Mouse (Mus musculus) limb, embryonic 11.5 days (tissue): ENCODE results near the gene Ube2d3. TPM values are rescaled to one million over a fixed set of nuclear protein-coding genes. Genes with fewer than 3 reads are reported as not detected.

Source experiments
- ATAC-seq: fragments of 200-750 bp; cut with Nextera tagmentation; 2 replicates; pipeline ENCODE4 v1.8.0; 2017; ENCODE audit warnings: low read depth; ENCODE audit not compliant: insufficient number of reproducible peaks, low FRiP score, low TSS enrichment
- DNase-seq: peaks from one replicate; pipeline ENCODE4 v3.0.0-alpha.2; 2015; ENCODE audit warnings: low spot score
- H3K27ac ChIP-seq: fragments of 300-500 bp; sonication (generic); replicated peaks from 2 replicates; pipeline ENCODE4 v1.5.1; 2014; ENCODE audit warnings: low read depth, mild to moderate bottlenecking, low read length
- H3K27me3 ChIP-seq: fragments of 300-500 bp; sonication (generic); 2 replicates; pipeline ENCODE4 v1.6.1; 2014; ENCODE audit warnings: mild to moderate bottlenecking, low read length, mixed read lengths; ENCODE audit not compliant: control insufficient read depth, insufficient read depth
- H3K36me3 ChIP-seq: fragments of 300-500 bp; sonication (generic); 2 replicates; pipeline ENCODE4 v1.6.1; 2014; ENCODE audit warnings: mild to moderate bottlenecking, low read length, moderate library complexity, mixed read lengths; ENCODE audit not compliant: control insufficient read depth, insufficient read depth
- H3K4me1 ChIP-seq: fragments of 300-500 bp; sonication (generic); 2 replicates; pipeline ENCODE4 v1.6.1; 2014; ENCODE audit warnings: low read length, mixed read lengths; ENCODE audit not compliant: control insufficient read depth, insufficient read depth
- H3K4me2 ChIP-seq: fragments of 300-500 bp; sonication (generic); 2 replicates; pipeline ENCODE4 v1.6.1; 2014; ENCODE audit warnings: low read depth, mild to moderate bottlenecking, moderate library complexity; ENCODE audit not compliant: severe bottlenecking
- H3K4me3 ChIP-seq: fragments of 300-500 bp; sonication (generic); 2 replicates; pipeline ENCODE4 v1.5.1; 2014; ENCODE audit warnings: low read depth, low read length
- H3K9ac ChIP-seq: fragments of 300-500 bp; sonication (generic); 2 replicates; pipeline ENCODE4 v1.6.1; 2014; ENCODE audit warnings: mild to moderate bottlenecking, low read length
- H3K9me3 ChIP-seq: fragments of 300-500 bp; sonication (generic); 2 replicates; pipeline ENCODE4 v1.6.1; 2016; ENCODE audit warnings: low read length; ENCODE audit not compliant: control insufficient read depth
- WGBS: fragments of 180-500 bp; shearing (Covaris S2); extraction: QIAGEN DNeasy Blood & Tissue Kit; methylation state at CpG from one replicate; pipeline ENCODE4 v1.1.7; 2014; 5-methylcytosine and 5-hydroxymethylcytosine counted together
- polyA plus RNA-seq: library from polyadenylated mRNA; unstranded; fragments of >200 nt; fragmentation: Nextera tagmentation; extraction: Ambion mirVana; gene quantifications from 2 replicates; pipeline ENCODE4 v1.2.1, GENCODE M21; 2014

Gene Ube2d3
- polyA plus RNA-seq, 1 experiment from 2014 or later: 639 TPM

DNA sequence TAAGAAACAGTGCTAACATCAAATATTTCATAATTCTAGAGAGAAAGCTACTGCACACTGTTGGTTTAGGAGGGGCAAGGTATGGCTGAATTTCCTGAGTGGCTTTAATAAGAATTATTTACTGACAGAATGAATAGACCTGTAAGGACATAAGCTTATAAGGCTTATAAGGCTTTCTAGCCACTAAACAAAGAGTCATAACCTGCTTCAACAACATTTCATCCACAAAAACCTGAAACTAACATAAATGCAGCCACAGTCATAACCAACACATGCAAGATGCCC lies 16.7 kb upstream of the Ube2d3 start:
- DNase-seq (no peak), ATAC-seq (no peak)
- Histone ChIP-seq H3K4me1 (peaks cover 4% of the 10 kb centered on the region; the same call in 1 of the 2 replicates), H3K4me2 (no peak overlapping the region), H3K27me3 (no peaks in the 10 kb centered on the region), H3K36me3 (peaks cover 2% of the 10 kb centered on the region; the same call in 1 of the 2 replicates), H3K9ac (no peak overlapping the region), H3K27ac (no peak overlapping the region), H3K9me3 (no peaks in the 10 kb centered on the region), H3K4me3 (no peak overlapping the region)

DNA sequence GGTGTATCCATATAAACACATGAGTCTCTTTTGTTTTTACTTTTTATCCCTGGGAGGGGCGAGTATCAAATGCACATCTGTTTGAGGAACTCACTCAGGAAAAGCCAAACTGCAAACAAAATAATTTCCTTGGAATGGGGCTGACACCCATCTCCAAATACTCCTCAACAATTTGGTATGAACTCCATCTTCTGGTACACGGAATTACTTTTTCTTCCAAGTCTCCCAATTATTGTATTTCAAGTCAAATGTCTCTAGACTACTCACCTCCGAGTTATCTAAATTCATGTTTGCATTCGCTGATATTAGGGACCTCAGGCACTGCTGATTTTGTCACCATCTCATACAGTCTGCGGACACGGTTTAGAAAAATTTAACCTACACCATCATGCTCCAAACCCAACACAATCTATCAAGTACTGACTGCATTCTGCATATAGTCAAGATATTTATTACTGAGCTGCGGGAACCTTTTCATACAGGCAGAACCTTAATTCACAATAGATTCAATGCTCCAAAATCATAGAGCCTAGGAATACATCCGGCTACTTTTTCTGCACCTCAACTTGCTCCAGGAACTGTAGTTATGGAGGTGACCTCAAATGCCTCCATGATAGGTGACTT lies 15.6 kb upstream of the Ube2d3 start:
- WGBS: 34% methylated on average over 8 of the region's 8 CpGs
- Histone ChIP-seq H3K9me3 (no peaks in the 10 kb centered on the region), H3K27ac (peak overlapping the region; percentile 83), H3K4me2 (peak overlapping the region; percentile 67), H3K36me3 (no peaks in the 10 kb centered on the region), H3K4me1 (peaks cover 4% of the 10 kb centered on the region; the same call in 1 of the 2 replicates), H3K4me3 (peak overlapping the region; percentile 72), H3K27me3 (no peaks in the 10 kb centered on the region), H3K9ac (peak overlapping the region; percentile 85)
- ATAC-seq (no peak), DNase-seq (no peak)

DNA sequence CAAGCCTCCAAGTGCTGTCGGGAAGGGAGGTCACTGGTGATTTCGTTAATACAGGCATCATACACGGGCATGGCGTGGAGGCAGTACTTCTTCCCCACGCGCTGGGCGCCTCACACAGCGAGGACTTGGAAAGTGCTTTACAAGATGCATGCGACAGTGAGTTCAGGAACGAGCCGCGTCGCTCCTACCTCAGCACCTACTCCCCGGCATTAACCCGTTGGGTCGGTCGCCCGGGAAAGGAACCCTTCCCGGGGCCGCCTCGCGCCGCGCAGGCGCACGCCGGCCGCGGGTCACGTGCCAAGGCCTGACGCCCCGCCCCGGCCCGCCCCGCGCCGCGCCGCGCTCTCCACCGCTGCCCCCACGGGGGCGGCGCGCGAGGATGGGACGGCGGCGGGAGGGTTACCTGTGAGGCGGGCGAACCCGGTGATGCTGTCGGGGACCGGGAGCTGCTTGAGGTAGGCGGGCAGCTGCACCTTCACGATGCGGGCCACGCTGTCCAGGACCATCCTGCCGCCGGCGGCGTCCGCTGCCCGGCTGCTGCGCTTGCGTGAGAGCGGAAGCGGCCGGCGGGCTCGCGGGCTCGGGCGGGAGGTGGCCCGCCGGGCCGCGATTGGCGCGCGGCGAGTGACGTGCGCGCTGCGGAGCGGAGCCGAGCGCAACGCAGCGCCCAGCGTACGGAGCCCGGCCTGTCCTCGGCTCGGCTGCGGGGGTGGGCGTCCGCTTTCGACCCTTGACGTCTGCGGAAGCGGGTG lies 14.9 kb upstream of the Ube2d3 start:
- peak overlapping the region; percentile 83 for H3K27ac ChIP-seq
- no peaks in the 10 kb centered on the region for H3K27me3 ChIP-seq
- no peaks in the 10 kb centered on the region for H3K9me3 ChIP-seq
- ATAC-seq (peak; percentile 96), DNase-seq (peak; percentile 87)
- peak overlapping the region; percentile 72 for H3K4me3 ChIP-seq
- H3K36me3 ChIP-seq: no peaks in the 10 kb centered on the region
- peaks cover 4% of the 10 kb centered on the region; the same call in 1 of the 2 replicates for H3K4me1 ChIP-seq
- peak overlapping the region; percentile 67 for H3K4me2 ChIP-seq
- WGBS: under 1% methylated on average over 83 of the region's 103 CpGs
- H3K9ac ChIP-seq: peak overlapping the region; percentile 85

DNA sequence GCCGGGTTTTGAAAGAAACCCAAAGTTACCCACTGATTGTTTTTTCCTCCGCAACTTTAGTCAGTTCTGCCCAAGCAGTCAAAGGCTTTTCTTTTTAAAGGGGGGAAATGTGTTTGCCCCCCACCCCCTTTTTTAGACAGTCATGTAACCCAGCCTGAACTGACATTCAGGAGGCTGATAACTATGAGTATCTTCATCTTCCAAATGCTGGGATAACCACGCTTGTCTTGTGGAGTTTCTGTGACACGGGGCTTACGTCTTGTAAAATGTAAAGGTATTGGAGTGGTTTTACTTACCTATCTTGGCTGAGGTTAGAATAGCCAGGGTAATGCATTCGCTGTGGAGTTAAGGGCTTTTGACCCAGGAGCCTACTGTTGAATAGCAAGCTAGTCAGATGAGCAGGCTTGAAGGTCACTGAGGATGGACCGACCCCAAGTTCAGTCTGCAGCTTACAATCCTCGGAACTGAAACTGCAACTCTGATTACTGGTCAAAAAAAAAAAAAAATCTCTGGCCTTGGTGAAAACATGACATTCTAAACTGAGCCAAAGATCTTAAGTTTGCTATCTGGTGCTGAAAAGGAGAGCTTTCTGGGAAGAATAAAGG lies 14.2 kb upstream of the Ube2d3 start, which contains the start of gene Cisd2:
Gene Cisd2 (minus strand): TSS at position 318 of the 605 bp plus-strand sequence.
- Histone ChIP-seq H3K9ac (peak within 1 kb of the TSS; percentile 85), H3K9me3 (no peaks in the 10 kb centered on the region), H3K27me3 (no peaks in the 10 kb centered on the region), H3K4me3 (peak within 1 kb of the TSS; percentile 72), H3K4me1 (peaks cover 4% of the 10 kb centered on the region; the same call in 1 of the 2 replicates), H3K36me3 (no peaks in the 10 kb centered on the region), H3K27ac (peak within 1 kb of the TSS; percentile 83), H3K4me2 (peak within 1 kb of the TSS; percentile 67)
- ATAC-seq (peak; percentile 40; the same call in 1 of the 2 replicates), DNase-seq (no peak)
- WGBS: 5% methylated on average over 8 of the region's 8 CpGs

GRCm38 (mm10) chr3:135436901-135437616 lies 890 bp upstream of the Ube2d3 start:
- 51% methylated on average over 14 of the region's 14 CpGs for WGBS
- H3K4me3 ChIP-seq: peak overlapping the region; percentile 85
- no peaks in the 10 kb centered on the region for H3K36me3 ChIP-seq
- peaks cover 10% of the 10 kb centered on the region; the same call in 1 of the 2 replicates for H3K4me1 ChIP-seq
- H3K9ac ChIP-seq: peak overlapping the region; percentile 72
- peak overlapping the region; percentile 10; the same call in 1 of the 2 replicates for H3K27ac ChIP-seq
- H3K4me2 ChIP-seq: peak overlapping the region; percentile 44
- H3K9me3 ChIP-seq: no peaks in the 10 kb centered on the region
- DNase-seq (peak; percentile 27), ATAC-seq (no peak)
- H3K27me3 ChIP-seq: no peaks in the 10 kb centered on the region

DNA sequence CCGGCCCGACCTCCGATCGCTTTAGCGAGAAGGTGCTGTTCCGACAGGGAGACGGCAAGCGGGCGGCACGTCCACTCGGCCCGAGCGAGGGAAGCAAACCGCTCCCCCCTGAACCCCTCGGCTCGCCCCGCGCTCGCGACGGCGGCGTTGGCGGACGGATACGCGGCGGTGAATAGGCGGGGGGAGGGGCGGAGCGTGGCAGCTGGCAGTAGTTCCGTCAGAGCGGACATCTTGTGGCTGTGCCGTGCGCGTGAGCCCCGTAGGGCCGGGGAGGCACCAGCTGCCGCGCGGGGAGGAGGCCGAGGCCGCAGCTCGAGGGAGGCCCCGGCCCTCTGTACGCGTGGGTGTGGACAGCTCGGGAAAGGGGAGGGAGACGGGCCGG lies 573 bp downstream of the Ube2d3 start:
- Histone ChIP-seq H3K27ac (peak overlapping the region; percentile 100), H3K4me3 (peak overlapping the region; percentile 85), H3K9ac (peak overlapping the region; percentile 97), H3K4me2 (peak overlapping the region; percentile 79; the same call in 1 of the 2 replicates), H3K9me3 (no peaks in the 10 kb centered on the region), H3K36me3 (0 out of 2 replicates have a peak, but pooled peaks cover 2% of the 10 kb centered on the region), H3K27me3 (no peaks in the 10 kb centered on the region), H3K4me1 (peaks cover 10% of the 10 kb centered on the region; the same call in 1 of the 2 replicates)
- WGBS: under 1% methylated on average over 41 of the region's 50 CpGs
- ATAC-seq: peak; percentile 74
- DNase-seq: peak; percentile 96

DNA sequence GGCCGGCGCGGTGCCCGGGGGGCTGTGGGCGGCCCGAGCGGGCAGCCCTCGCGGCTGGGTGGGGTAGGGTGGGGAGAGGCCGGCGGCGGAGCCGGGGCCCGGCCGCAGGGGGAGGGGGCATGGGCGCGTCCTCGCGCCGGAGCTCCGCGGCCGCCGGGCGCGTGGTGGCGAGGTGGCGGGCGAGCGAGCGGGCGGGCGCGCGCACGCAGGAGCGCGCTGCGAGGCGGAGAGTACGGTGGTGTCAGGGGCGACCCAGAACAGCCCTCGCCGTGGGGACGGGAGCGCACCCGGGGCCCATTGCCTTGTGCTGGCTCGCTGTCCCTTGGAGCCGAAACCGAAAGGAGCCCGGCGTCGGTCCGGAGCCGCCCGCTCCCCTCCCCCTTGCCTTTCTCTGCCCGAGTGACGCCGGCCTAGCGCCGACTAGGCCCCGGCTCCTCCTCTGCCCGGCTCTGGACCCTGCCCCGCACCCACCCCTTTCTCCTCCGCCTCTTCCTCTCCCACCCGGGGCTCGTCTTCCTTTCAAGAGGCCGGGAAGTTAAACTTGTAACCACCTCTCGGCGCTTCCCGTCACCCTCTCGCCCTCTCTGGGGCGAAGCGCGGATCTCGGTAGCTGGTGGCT lies 1.1 kb downstream of the Ube2d3 start:
- Histone ChIP-seq H3K4me2 (peak overlapping the region; percentile 79), H3K27me3 (no peaks in the 10 kb centered on the region), H3K9ac (peak overlapping the region; percentile 97), H3K4me3 (peak overlapping the region; percentile 85), H3K27ac (peak overlapping the region; percentile 100), H3K36me3 (0 out of 2 replicates have a peak, but pooled peaks cover 2% of the 10 kb centered on the region), H3K4me1 (peaks cover 10% of the 10 kb centered on the region; the same call in 1 of the 2 replicates), H3K9me3 (no peaks in the 10 kb centered on the region)
- peak; percentile 81 for DNase-seq
- 2% methylated on average over 41 of the region's 76 CpGs for WGBS
- ATAC-seq: peak; percentile 64
